Comparison of ENCODE assay signal across 6 mouse cellular contexts in the genomic region with DNA sequence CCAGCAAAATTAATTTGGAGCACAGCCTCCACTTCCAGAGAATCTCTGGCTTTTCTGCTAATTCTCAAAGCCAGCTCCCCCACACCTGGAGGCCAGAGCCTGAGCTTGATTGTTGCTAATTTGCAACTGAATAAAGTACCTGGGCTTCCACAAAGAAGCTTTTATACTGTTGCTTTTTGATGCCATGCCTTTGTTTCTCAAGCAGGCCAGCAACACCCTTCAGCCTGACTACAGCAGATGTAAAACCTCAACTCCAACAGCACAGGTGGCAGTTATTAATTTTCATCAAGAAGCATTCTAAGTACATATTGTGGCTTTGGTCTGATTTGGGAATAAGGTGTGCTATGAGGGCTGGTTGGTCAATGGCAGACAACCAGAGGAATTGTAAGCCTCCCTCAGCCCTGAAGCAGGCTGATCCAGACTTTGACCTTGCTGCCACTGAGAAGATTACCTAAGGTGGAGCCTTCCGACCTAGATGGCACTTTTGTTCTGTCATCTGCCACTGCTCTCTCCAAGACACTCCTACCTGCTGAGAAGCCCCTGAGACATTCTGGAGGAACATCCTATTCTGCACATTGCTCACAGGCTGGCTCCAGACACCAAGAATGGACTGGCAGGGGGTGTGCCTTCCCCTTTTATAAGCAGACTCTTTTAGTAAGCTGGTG. TPM values are rescaled to one million over a fixed set of nuclear protein-coding genes. Genes with fewer than 3 reads are reported as not detected.
DNase-seq lines count a peak whose midpoint lies in the region.
"Not testable (repeated sequence)": the region's sequence is repeated elsewhere in the genome, so short reads cannot be mapped to it uniquely, and the experiment has no call there.
"Had no signal": no experiment of that assay in that cellular context is flagged by ENCODE, and none has a peak within 500 bp of the region (broad histone marks: within the 10 kb centered on the region; RNA-seq: fewer than 3 reads in every experiment).

No protein-coding gene starts in this region.

- not testable (repeated sequence) for H3K4me1 ChIP-seq in ES-E14 (ENCODE audit: control insufficient read depth in 2 of 2, insufficient read depth in 2 of 2, low read length in 2 of 2, poor library complexity in 1 of 2)

- peak overlapping the region; percentile 28; the same call in 1 of the 2 replicates for H3K27ac ChIP-seq in ES-E14 (ENCODE audit: insufficient read depth, low read depth, low read length, poor library complexity, severe bottlenecking)

- in situ Hi-C loops in ES-E14 (cut with MboI; ENCODE audit: low sequenced_read_pairs in 2 of 2, unreplicated experiment in 2 of 2) = not testable (repeated sequence)

- H3K9me3 ChIP-seq in ES-E14 (ENCODE audit: control insufficient read depth, insufficient read depth, low read depth, low read length) = not testable (repeated sequence)

- H3K36me3 ChIP-seq in ES-E14 (ENCODE audit: control insufficient read depth, insufficient read depth, low read length, poor library complexity, severe bottlenecking) = not testable (repeated sequence)

- DNase-seq in ES-CJ7 (ENCODE audit: low read depth, low spot score) (peak; percentile 72), ES-E14 (ENCODE audit: low read depth, low spot score) (peak; percentile 31), R1 (ENCODE audit: low read depth, low spot score) (peak; percentile 67), ZHBTc4 (ENCODE audit: low read depth, low spot score) (peak; percentile 75)

- H3K4me3 ChIP-seq in ES-E14 (ENCODE audit: insufficient read depth in 1 of 2, low read depth in 1 of 2, low read length in 2 of 2, poor library complexity in 1 of 2, severe bottlenecking in 1 of 2) = 0 out of 4 replicates have a peak overlapping the region, but pooled peaks of 1 of the 2 experiments have one; percentile 19

- H3K9ac ChIP-seq in ES-E14 (ENCODE audit: insufficient read depth, low read depth, low read length, poor library complexity, severe bottlenecking) = not testable (repeated sequence)

RNA-seq across cellular contexts. Expression of a gene that starts 44.4 kb away (rescaled TPM):
- 0.13 and 0.32 TPM in 2 replicates for total RNA-seq in ES-E14 (2012; rRNA removed)
- total RNA-seq: CH12.LX, MEL had no signal
